Mouse (Mus musculus): ENCODE measurements at regions not wholly inside any gene's neighbourhood (a gene's known extent, or its start where the extent isn't known, plus 50 kb on each side); places are given as distances from the start of the nearest gene placed in this dataset.

DNA sequence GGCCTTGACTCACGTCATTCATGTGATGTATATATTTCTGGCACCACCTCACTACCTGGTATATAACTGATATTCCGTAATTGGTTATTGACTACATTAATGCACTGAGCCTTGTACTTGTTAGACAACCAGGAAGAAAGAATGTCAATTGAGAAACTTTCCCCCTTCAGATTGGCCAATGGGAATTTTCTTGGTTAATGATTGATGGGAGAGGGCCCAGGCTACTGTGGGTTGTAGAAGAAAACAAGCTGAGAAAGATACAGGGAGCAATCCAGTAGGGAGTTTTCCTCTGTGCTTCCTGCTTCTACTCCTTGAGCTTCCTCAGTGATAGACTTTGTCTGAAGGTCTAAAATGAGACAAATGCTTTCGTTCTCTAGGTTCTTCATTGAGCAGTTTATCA, 1866.1 kb upstream of the Lrrc6 start:
- DNase-seq (ENCODE audit: low read depth, low spot score), result no peak

DNA sequence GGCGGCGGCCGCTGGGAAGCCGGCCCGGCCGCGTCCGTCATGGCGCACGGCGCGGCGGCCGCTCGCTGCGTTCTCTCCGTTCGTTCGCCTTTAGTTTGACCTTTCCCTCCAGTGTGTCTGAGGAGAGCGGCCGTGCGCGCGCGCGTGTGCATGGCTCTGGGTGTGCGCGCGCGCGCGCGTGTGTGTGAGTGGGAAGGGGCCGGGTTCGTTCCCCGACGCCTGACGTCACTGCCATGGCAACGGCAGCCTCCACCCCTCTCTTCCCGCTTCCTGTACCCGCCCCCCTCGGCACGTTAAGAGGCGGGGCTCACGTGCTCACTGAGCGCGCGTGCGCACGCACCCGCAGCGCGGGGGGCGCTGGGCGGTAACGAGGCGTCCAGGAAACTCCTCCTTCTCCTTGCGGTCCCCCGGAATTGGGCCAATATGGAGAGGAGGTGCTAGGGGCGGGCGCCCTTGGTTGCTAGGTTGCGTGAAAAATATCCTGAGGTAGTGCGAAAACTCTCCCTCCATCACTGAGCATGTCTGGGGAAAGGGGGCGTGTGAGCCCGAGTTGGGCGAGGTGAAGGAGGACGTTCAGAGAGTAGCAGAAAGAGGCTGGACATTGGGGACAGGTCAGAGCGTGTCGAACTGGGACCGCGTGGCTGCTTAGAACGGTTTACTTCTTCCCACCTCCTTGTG, 1862.5 kb upstream of the Lrrc6 start:
- peak; percentile 99 for DNase-seq (ENCODE audit: low read depth, low spot score)

DNA sequence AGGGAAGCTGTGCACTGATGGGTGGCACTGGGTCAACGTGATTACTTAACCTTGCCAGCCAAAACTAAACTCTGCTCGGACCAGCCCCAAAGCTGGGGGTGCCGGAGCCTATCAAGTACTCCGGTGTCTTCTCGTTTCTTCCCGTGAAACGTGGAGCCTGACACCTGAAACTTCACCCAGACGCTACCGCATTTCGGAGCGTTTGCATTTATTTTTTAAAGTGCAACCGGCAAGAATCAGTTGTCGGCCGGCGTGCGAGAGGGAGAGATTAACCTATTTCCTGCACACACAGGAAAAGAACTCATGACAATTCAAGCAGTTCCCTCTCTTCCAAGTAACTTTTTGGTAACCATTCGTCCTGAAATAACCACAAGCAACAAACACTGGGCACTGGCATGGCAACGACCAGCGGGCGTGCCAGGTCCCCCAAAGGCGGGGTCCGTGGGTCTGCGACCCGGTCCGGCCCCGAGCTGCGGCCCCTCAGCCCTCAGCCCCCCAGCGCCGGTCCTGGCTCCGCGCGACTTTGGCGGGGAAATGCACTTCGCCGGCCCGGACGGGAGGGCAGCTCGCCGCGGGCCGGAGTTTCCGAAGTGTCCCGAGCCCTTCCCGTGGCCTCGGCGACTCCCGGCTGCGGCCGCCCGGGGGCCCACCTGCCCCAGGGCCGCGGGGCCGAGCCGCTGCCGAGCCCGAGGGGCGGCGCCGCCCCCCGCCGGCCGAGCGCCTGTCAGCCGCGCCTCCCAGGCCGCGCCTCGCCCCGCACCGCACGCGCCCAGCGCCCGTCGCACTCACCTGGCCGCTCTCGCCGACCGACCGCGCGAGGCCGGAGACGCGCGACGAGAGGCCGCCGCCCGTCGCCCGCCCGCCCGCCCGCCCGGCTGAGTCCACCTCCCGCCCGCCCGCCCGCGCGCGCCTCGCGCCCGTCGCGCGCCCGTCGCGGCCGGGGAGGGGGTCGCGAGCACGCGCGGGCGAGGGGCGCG, 1861.7 kb upstream of the Lrrc6 start:
- DNase-seq (ENCODE audit: low read depth, low spot score), result peak; percentile 74

DNA sequence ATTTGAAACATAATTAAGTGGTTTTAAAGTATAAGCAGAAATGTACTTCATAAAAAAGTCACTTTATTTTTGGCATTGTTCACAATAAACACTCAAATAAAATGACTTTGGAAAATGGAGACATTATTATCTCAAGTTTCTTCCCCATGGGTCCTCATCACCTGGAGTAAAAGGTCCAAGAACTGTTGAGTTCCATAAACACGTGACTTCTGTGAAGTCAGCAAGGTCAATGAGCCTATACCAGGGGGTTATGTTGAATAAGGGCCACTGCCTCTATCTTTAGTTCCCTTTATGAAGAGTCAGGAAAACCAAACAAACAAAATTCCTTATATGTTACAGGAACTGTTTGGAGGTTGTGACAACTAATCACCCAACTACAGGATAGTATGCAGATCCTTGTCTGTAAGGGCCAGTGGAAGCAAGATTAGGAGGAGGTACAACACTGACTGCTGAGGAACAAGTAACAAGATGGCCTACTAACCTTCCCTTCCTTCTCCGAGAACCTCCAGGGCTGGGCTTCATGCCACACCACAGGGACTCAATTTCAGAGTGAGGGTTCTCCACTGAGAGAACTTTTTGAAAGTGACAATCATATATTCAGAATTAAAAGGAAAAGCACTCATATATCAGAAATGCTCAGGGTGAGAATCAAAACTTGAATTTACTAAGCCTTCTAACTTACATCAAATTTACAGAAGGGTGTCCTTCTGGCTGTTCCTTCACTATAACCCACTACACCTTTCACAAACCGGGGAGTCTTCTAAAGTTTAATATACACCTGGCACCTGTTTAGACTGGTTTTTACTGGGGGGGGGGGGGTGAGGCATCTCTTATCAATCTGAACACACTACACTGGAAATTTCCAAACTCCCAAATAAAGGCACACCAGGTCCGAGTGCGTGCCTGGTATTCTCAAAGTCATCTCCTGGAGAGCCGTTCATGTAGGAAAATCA, 1860.5 kb upstream of the Lrrc6 start:
- DNase-seq (ENCODE audit: low read depth, low spot score), result peak; percentile 21

GRCm38 (mm10) chr15:68359496-68359895, 1858.8 kb upstream of the Lrrc6 start:
- DNase-seq (ENCODE audit: low read depth, low spot score), result peak; percentile 19

GRCm38 (mm10) chr15:68355957-68356356, 1855.2 kb upstream of the Lrrc6 start:
- no peak for DNase-seq (ENCODE audit: low read depth, low spot score)

DNA sequence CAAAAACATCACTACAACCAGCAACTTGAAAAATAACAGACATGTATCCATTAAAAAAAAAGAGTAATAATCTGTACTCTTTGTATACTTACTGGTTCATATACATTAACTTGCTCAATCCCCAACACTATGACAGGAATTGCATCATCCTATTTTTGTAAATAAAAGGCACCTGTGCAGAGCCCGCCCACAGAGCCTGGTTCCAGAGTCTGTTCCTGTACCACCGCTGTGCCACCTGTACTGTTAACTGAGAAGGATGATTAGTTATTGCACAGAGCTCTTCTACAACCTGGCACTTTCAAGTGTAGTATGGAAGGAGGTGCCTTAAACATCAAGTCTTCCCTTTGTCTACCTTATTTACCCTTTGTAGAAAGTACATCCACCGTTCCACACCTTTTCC, 1843.9 kb upstream of the Lrrc6 start:
- no peak for DNase-seq (ENCODE audit: low read depth, low spot score)

DNA sequence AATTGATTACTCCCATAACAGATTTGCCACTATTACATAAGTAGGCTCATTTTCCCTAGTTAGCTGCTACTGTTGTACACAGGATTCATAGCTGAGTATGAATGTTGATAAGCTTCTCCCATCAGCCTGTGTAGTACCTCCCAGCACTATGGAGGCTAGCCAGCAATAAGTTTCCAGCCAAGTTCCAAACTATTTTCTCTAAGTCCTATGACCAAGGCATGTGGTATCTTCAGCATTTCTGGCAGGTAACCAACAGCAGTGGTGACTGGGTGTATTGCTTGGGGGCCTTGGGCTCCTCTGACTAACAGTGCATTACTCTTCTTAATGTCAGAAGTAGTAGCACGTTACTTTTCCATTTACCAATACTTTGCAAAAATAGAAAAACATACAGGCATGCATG, 1841.8 kb upstream of the Lrrc6 start:
- no peak for DNase-seq (ENCODE audit: low read depth, low spot score)

GRCm38 (mm10) chr15:68341056-68341455, 1840.3 kb upstream of the Lrrc6 start:
- DNase-seq (ENCODE audit: low read depth, low spot score), result no peak

DNA sequence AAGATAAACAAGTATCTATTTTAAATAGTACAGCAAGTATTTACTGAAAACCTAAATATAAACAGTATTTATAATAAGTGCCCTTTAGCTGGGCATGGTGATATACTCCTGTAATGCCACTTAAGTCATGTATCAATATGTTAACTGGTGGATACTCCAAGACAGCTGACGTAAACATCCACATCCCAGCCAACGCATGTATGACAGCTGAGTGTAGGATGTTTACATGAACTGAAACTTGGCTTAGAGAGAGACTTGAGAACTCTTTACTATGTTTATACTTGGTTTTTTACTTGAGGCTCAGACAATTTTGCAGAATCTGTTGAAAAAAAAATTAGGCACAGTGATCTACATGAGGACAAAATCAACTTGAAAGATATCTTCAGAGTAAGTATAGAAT, 1836.6 kb upstream of the Lrrc6 start:
- no peak for DNase-seq (ENCODE audit: low read depth, low spot score)

GRCm38 (mm10) chr15:68335837-68336236, 1835.1 kb upstream of the Lrrc6 start:
- no peak for DNase-seq (ENCODE audit: low read depth, low spot score)

DNA sequence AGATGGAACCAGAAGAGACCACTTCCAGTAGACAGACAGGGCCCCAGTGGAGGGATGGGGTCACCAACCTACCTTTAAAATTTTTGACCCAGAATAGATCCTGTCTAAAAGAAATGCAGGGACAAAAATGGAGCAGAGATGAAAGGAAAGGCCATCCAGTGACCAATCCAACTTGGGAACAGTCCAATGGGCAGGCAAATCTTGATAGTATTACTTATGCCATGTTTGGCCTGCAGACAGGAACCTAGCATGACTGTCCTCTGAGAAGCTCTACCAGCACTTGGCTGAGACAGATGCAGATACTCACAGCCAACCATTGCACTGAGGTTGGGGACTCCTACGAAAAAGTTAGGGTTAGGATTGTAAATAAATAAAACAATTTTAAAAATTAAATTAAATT, 1815.4 kb upstream of the Lrrc6 start:
- no peak for DNase-seq (ENCODE audit: low read depth, low spot score)

Measured in A20 (cell line).